Mouse (Mus musculus): ENCODE data around the gene Krt15.

- TF ChIP-seq NANOG (IDR thresholded peaks at IDR 0.05; ENCODE audit: borderline replicate concordance, low read length): no peak
- TF ChIP-seq CTCF (conservative IDR thresholded peaks at IDR 0.05; ENCODE audit: low read length): no peak
- TF ChIP-seq POU5F1 (IDR thresholded peaks at IDR 0.05; ENCODE audit: borderline replicate concordance, low read length): no peak
Observed at GRCm38 (mm10) chr11:100112935-100113741, 22.6 kb downstream of the Krt15 start.

All from E14TG2a.4 (cell line).